Mouse (Mus musculus) kidney, embryonic 15.5 days (tissue): ENCODE data around the gene Stap1. TPM values are rescaled to one million over a fixed set of nuclear protein-coding genes. Genes with fewer than 3 reads are reported as not detected.

Experiments
- ATAC-seq: fragments of 200-750 bp; cut with Nextera tagmentation; replicated peaks from 2 replicates; pipeline ENCODE4 v1.8.0; 2017; ENCODE audit warnings: moderate TSS enrichment; ENCODE audit not compliant: low FRiP score
- H3K27ac ChIP-seq: fragments of 300-500 bp; sonication (generic); 2 replicates; pipeline ENCODE4 v1.5.1; 2015; ENCODE audit warnings: mild to moderate bottlenecking, inconsistent platforms
- H3K27me3 ChIP-seq: fragments of 300-500 bp; sonication (generic); 2 replicates; pipeline ENCODE4 v1.6.1; 2015; ENCODE audit warnings: inconsistent platforms
- H3K36me3 ChIP-seq: fragments of 300-500 bp; sonication (generic); 2 replicates; pipeline ENCODE4 v1.6.1; 2015; ENCODE audit warnings: inconsistent platforms
- H3K4me1 ChIP-seq: fragments of 300-500 bp; sonication (generic); 2 replicates; pipeline ENCODE4 v1.6.1; 2015; ENCODE audit warnings: inconsistent platforms
- H3K4me2 ChIP-seq: fragments of 300-500 bp; sonication (generic); 2 replicates; pipeline ENCODE4 v1.6.1; 2015; ENCODE audit warnings: moderate library complexity, mild to moderate bottlenecking, inconsistent platforms
- H3K4me3 ChIP-seq: fragments of 300-500 bp; sonication (generic); replicated peaks from 2 replicates; pipeline ENCODE4 v1.5.1; 2015; ENCODE audit warnings: mild to moderate bottlenecking, inconsistent platforms
- H3K9ac ChIP-seq: fragments of 300-500 bp; sonication (generic); 2 replicates; pipeline ENCODE4 v1.6.1; 2015; ENCODE audit warnings: mild to moderate bottlenecking, inconsistent platforms
- H3K9me3 ChIP-seq: fragments of 300-500 bp; sonication (generic); replicated peaks from 2 replicates; pipeline ENCODE4 v1.6.1; 2016; ENCODE audit warnings: inconsistent platforms
- WGBS: fragments of 180-500 bp; shearing (Covaris S2); methylation state at CpG from one replicate; pipeline ENCODE4 v1.1.7; 2015; ENCODE audit warnings: mixed read lengths; 5-methylcytosine and 5-hydroxymethylcytosine counted together
- polyA plus RNA-seq: library from polyadenylated mRNA; unstranded; fragments of >200 nt; fragmentation: Nextera tagmentation; extraction: Ambion mirVana; gene quantifications from 2 replicates; pipeline ENCODE4 v1.2.1, GENCODE M21; 2015

Gene Stap1
- 0.58 and 0.66 TPM in 2 replicates for polyA plus RNA-seq

DNA sequence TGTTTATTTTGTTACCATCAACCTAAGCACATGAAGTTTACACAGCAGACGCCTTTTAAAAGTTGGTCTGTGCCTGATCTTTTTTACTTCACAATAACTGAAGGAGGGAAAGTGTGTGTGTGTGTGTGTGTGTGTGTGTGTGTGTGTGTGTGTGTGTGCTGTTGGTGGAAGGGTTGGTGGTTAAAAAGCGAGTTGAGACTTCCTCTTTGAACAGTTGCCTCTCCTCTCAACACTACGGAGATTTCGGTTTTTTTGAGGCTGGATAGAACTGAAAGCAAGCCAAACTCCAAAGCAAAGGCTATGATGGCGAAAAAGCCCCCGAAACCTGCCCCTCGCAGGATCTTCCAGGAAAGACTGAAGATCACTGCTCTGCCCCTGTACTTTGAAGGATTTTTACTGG is at the start of gene Stap1:
Stap1 (plus strand) TSS at position 209 of the 400 bp plus-strand sequence.
- Histone ChIP-seq H3K36me3 (no peaks in the 10 kb centered on the region), H3K9me3 (no peaks in the 10 kb centered on the region), H3K9ac (no peak within 1 kb of the TSS), H3K4me1 (no peaks in the 10 kb centered on the region), H3K27ac (no peak within 1 kb of the TSS), H3K27me3 (no peaks in the 10 kb centered on the region), H3K4me2 (no peak within 1 kb of the TSS), H3K4me3 (no peak within 1 kb of the TSS)
- ATAC-seq, result no peak
- WGBS, result 74% methylated on average over 7 of the region's 7 CpGs

GRCm38 (mm10) chr5:86029820-86030219 is 41.7 kb upstream of the Stap1 start:
- Histone ChIP-seq H3K27me3 (no peaks in the 10 kb centered on the region), H3K27ac (no peak overlapping the region), H3K36me3 (peaks cover 60% of the 10 kb centered on the region), H3K4me2 (no peak overlapping the region), H3K9ac (no peak overlapping the region), H3K4me3 (no peak overlapping the region), H3K4me1 (no peaks in the 10 kb centered on the region), H3K9me3 (no peaks in the 10 kb centered on the region)
- 77% methylated on average over 2 of the region's 2 CpGs for WGBS
- no peak for ATAC-seq

GRCm38 (mm10) chr5:86063501-86063900 is 8.0 kb upstream of the Stap1 start:
- H3K4me3 ChIP-seq, result peak overlapping the region; percentile 81; the same call in 1 of the 2 replicates
- H3K27me3 ChIP-seq, result no peaks in the 10 kb centered on the region
- ATAC-seq, result no peak
- peak overlapping the region; percentile 83 for H3K4me2 ChIP-seq
- H3K9ac ChIP-seq, result no peak overlapping the region
- H3K9me3 ChIP-seq, result no peaks in the 10 kb centered on the region
- no peak overlapping the region for H3K27ac ChIP-seq
- H3K4me1 ChIP-seq, result 0 out of 2 replicates have a peak, but pooled peaks cover 17% of the 10 kb centered on the region
- H3K36me3 ChIP-seq, result peaks cover 4% of the 10 kb centered on the region; the same call in 1 of the 2 replicates
- 100% methylated on average over 1 of the region's 1 CpGs for WGBS

DNA sequence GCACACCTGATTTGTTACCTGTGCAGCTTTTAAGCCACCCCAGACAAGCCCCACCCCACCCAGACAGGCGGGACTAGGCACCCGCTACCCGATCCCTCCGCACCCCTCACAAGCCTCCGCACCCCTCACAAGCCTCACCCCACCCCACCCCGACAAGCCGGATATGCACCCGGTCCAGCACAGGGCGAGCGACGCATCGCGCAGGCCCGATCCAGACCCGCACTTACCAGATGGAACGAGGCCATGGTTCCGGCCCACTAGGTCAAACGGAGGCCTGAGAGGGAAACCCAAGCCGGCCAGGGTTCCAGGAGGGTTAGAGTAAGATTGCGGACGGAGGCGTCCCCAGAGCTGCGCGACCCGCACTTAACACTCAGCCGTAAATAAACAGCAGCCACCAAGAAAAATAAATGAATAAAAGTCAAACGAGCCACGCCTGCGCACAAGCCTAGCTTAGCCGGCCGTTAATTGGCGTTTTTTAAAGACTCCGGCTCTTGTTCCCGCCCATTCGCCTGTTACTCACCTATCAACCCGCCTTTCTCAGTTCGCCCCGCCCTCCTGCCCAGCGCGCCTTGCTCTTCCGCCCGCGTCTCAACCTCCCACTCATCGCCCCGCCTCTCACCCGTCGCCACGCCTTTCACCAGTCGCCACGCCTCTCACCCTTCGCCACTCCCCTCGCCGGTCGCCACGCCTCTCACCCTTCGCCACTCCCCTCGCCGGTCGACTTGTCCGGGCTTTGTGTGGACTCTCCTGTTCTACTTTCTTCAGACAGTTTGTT is 6.3 kb upstream of the Stap1 start, which contains the start of gene Cenpc1:
Cenpc1 (minus strand) TSS at position 483 of the 775 bp plus-strand sequence.
- Histone ChIP-seq H3K27ac (peak within 1 kb of the TSS; percentile 97), H3K9ac (peak within 1 kb of the TSS; percentile 72), H3K27me3 (no peaks in the 10 kb centered on the region), H3K9me3 (no peaks in the 10 kb centered on the region), H3K4me3 (peak within 1 kb of the TSS; percentile 81), H3K36me3 (no peaks in the 10 kb centered on the region), H3K4me1 (0 out of 2 replicates have a peak, but pooled peaks cover 17% of the 10 kb centered on the region), H3K4me2 (peak within 1 kb of the TSS; percentile 83)
- peak; percentile 95 for ATAC-seq
- under 1% methylated on average over 60 of the region's 60 CpGs for WGBS

DNA sequence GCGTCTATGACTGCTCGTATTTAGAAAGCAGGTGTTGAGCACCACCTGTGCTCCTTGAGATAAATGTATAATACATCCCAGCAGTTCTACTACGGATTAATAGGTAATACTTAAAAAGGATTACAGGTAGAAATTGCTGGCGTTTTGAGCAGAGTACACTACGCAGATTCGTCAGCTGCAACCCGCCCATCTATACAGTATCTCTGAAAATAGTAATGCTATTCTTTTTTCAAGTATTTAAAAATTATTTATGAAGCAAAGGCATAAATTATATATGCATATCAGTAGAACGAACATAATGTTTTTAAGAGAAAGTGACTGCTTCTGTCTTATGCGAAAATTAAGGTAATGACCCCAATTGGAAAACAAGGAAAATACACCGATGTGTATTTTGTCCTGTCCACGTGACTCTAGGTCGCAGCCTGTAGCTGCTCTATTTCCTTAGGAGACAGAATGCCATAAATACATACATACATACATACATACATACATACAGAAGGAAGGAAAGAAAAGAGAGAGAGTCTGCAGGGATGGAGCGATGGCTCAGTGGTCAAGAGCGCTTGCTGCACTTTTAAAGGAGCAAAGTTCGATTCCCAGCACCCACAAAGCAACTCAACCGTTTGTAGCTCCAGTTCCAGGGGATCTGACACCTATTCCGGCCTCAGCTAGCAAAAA is 5.5 kb upstream of the Stap1 start:
- no peaks in the 10 kb centered on the region for H3K36me3 ChIP-seq
- peak overlapping the region; percentile 89 for H3K27ac ChIP-seq
- H3K27me3 ChIP-seq, result no peaks in the 10 kb centered on the region
- 0 out of 2 replicates have a peak, but pooled peaks cover 17% of the 10 kb centered on the region for H3K4me1 ChIP-seq
- no peaks in the 10 kb centered on the region for H3K9me3 ChIP-seq
- WGBS, result 1% methylated on average over 17 of the region's 17 CpGs
- ATAC-seq, result peak; percentile 67
- peak overlapping the region; percentile 81 for H3K4me3 ChIP-seq
- peak overlapping the region; percentile 44 for H3K9ac ChIP-seq
- peak overlapping the region; percentile 83 for H3K4me2 ChIP-seq

- Histone ChIP-seq H3K4me2 (peak overlapping the region; percentile 83), H3K36me3 (no peaks in the 10 kb centered on the region), H3K9me3 (no peaks in the 10 kb centered on the region), H3K27ac (peak overlapping the region; percentile 89), H3K4me3 (peak overlapping the region; percentile 81), H3K27me3 (no peaks in the 10 kb centered on the region), H3K9ac (peak overlapping the region; percentile 44), H3K4me1 (0 out of 2 replicates have a peak, but pooled peaks cover 17% of the 10 kb centered on the region)
- WGBS, result under 1% methylated on average over 17 of the region's 17 CpGs
- ATAC-seq, result peak; percentile 55
Observed at GRCm38 (mm10) chr5:86066551-86066929, 5.0 kb upstream of the Stap1 start.

- Histone ChIP-seq H3K27me3 (no peaks in the 10 kb centered on the region), H3K27ac (no peak overlapping the region), H3K4me1 (0 out of 2 replicates have a peak, but pooled peaks cover 15% of the 10 kb centered on the region), H3K9ac (no peak overlapping the region), H3K9me3 (no peaks in the 10 kb centered on the region), H3K4me2 (no peak overlapping the region), H3K36me3 (no peaks in the 10 kb centered on the region), H3K4me3 (no peak overlapping the region)
- 73% methylated on average over 3 of the region's 3 CpGs for WGBS
- no peak for ATAC-seq
Observed at GRCm38 (mm10) chr5:86068451-86068850, 3.1 kb upstream of the Stap1 start.

DNA sequence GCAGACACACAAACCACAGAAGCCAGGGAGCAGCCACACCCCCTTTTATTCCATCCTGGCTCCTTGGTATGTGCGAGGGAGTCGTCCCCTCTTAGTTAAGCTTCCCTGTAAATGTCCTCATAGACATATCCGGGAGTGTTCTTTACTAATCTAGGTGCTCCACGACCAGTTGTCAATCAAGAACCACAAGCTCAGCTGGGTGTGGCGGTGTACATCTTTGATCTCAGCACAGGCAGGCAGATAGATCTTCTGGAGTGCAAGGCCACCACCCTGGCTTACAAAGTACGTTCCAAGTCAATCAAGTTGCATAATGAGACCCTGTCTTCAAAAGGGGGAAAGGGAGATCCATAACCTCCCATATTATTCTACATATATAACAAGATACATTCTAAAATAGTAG is 2.4 kb upstream of the Stap1 start:
- H3K4me1 ChIP-seq, result 0 out of 2 replicates have a peak, but pooled peaks cover 8% of the 10 kb centered on the region
- H3K27ac ChIP-seq, result no peak overlapping the region
- no peak overlapping the region for H3K4me2 ChIP-seq
- no peak for ATAC-seq
- no peak overlapping the region for H3K9ac ChIP-seq
- H3K4me3 ChIP-seq, result no peak overlapping the region
- 73% methylated on average over 6 of the region's 6 CpGs for WGBS
- no peaks in the 10 kb centered on the region for H3K27me3 ChIP-seq
- no peaks in the 10 kb centered on the region for H3K9me3 ChIP-seq
- H3K36me3 ChIP-seq, result no peaks in the 10 kb centered on the region

GRCm38 (mm10) chr5:86072756-86073386 is 1.3 kb downstream of the Stap1 start:
- Histone ChIP-seq H3K4me1 (no peaks in the 10 kb centered on the region), H3K27ac (no peak overlapping the region), H3K4me2 (no peak overlapping the region), H3K36me3 (no peaks in the 10 kb centered on the region), H3K4me3 (no peak overlapping the region), H3K27me3 (no peaks in the 10 kb centered on the region), H3K9me3 (no peaks in the 10 kb centered on the region), H3K9ac (no peak overlapping the region)
- 85% methylated on average over 4 of the region's 4 CpGs for WGBS
- ATAC-seq, result no peak

GRCm38 (mm10) chr5:86078720-86079334 is 7.3 kb downstream of the Stap1 start:
- Histone ChIP-seq H3K4me3 (no peak overlapping the region), H3K9ac (no peak overlapping the region), H3K27me3 (no peaks in the 10 kb centered on the region), H3K4me2 (no peak overlapping the region), H3K4me1 (no peaks in the 10 kb centered on the region), H3K27ac (no peak overlapping the region), H3K9me3 (no peaks in the 10 kb centered on the region), H3K36me3 (no peaks in the 10 kb centered on the region)
- 86% methylated on average over 3 of the region's 3 CpGs for WGBS
- ATAC-seq, result no peak

GRCm38 (mm10) chr5:86083987-86084386 is 12.4 kb downstream of the Stap1 start:
- Histone ChIP-seq H3K9ac (no peak overlapping the region), H3K27me3 (no peaks in the 10 kb centered on the region), H3K4me2 (no peak overlapping the region), H3K4me3 (no peak overlapping the region), H3K27ac (no peak overlapping the region), H3K4me1 (no peaks in the 10 kb centered on the region), H3K9me3 (no peaks in the 10 kb centered on the region), H3K36me3 (no peaks in the 10 kb centered on the region)
- WGBS, result 77% methylated on average over 6 of the region's 6 CpGs
- ATAC-seq, result no peak
